In genomic region chr10:48769870-48770491, GRCm38 (mm10) we compare ENCODE assay signal across 24 mouse cellular contexts.
"Had no signal": no experiment of that assay in that cellular context is flagged by ENCODE, and none has a peak within 500 bp of the region (broad histone marks: within the 10 kb centered on the region; RNA-seq: fewer than 3 reads in every experiment).

No protein-coding gene starts in this region.

- DNase-seq: gastrocnemius, adult 2 months; gastrocnemius, postnatal 10 days; gastrocnemius, postnatal 25 days; heart, adult 18-20 months; heart, postnatal 10 days; heart, postnatal 4 days; kidney, adult 18-20 months; kidney, adult 8-10 months; kidney, postnatal 10 days; kidney, postnatal 25 days; kidney, postnatal 4 days; left cerebral cortex, postnatal 4 days; liver, embryonic 13.5 days had no signal

- H3K36me3 ChIP-seq: heart, embryonic 10.5 days; heart, embryonic 12.5 days; hindbrain, embryonic 10.5 days; hindbrain, embryonic 12.5 days; intestine, embryonic 15.5 days; limb, embryonic 13.5 days; limb, embryonic 15.5 days; liver, embryonic 13.5 days; liver, embryonic 15.5 days had no signal

- H3K4me2 ChIP-seq: heart, embryonic 12.5 days; hindbrain, embryonic 12.5 days; hindbrain, embryonic 14.5 days; intestine, embryonic 15.5 days; limb, embryonic 13.5 days; limb, embryonic 15.5 days; liver, embryonic 11.5 days; liver, embryonic 13.5 days; liver, embryonic 15.5 days had no signal

- H3K9ac ChIP-seq: heart, embryonic 12.5 days; hindbrain, embryonic 12.5 days; hindbrain, embryonic 14.5 days; intestine, embryonic 15.5 days; limb, embryonic 13.5 days; limb, embryonic 15.5 days; liver, embryonic 13.5 days; liver, embryonic 15.5 days had no signal

- H3K4me3 ChIP-seq: gastrocnemius, adult 2 months; heart, embryonic 10.5 days; heart, embryonic 12.5 days; hindbrain, embryonic 10.5 days; hindbrain, embryonic 12.5 days; intestine, embryonic 15.5 days; layer of hippocampus, adult 2 months; limb, embryonic 13.5 days; limb, embryonic 15.5 days; liver, embryonic 13.5 days; liver, embryonic 15.5 days had no signal

- H3K27me3 ChIP-seq: heart, embryonic 12.5 days; hindbrain, embryonic 12.5 days; intestine, embryonic 15.5 days; limb, embryonic 13.5 days; limb, embryonic 15.5 days; liver, embryonic 13.5 days; liver, embryonic 15.5 days had no signal

- H3K9me3 ChIP-seq: heart, embryonic 10.5 days; heart, embryonic 12.5 days; hindbrain, embryonic 10.5 days; hindbrain, embryonic 12.5 days; intestine, embryonic 15.5 days; limb, embryonic 13.5 days; limb, embryonic 15.5 days; liver, embryonic 13.5 days; liver, embryonic 15.5 days had no signal

- H3K27ac ChIP-seq: gastrocnemius, adult 2 months; heart, embryonic 10.5 days; hindbrain, embryonic 10.5 days; hindbrain, embryonic 12.5 days; hindbrain, embryonic 14.5 days; intestine, embryonic 15.5 days; layer of hippocampus, adult 2 months; limb, embryonic 13.5 days; limb, embryonic 15.5 days; liver, embryonic 13.5 days; liver, embryonic 15.5 days had no signal

- H3K4me1 ChIP-seq: heart, embryonic 10.5 days; heart, embryonic 12.5 days; hindbrain, embryonic 10.5 days; hindbrain, embryonic 12.5 days; intestine, embryonic 15.5 days; limb, embryonic 13.5 days; limb, embryonic 15.5 days; liver, embryonic 13.5 days; liver, embryonic 15.5 days had no signal
